Mouse (Mus musculus) hindbrain, embryonic 16.5 days (tissue): ENCODE results near the gene Ttyh3. TPM values are rescaled to one million over a fixed set of nuclear protein-coding genes. Genes with fewer than 3 reads are reported as not detected.

Experiments used
- ATAC-seq: fragments of 200-750 bp; cut with Nextera tagmentation; 2 replicates; pipeline ENCODE4 v1.8.0; 2017; ENCODE audit warnings: moderate TSS enrichment, moderate library complexity
- H3K27ac ChIP-seq: fragments of 300-500 bp; sonication (generic); 2 replicates; pipeline ENCODE4 v1.5.1; 2014; ENCODE audit warnings: low read depth, mild to moderate bottlenecking, control low read depth, low read length, moderate library complexity
- H3K27me3 ChIP-seq: fragments of 300-500 bp; sonication (generic); replicated peaks from 2 replicates; pipeline ENCODE4 v1.6.1; 2014; ENCODE audit warnings: low read length; ENCODE audit not compliant: control insufficient read depth, insufficient read depth
- H3K36me3 ChIP-seq: fragments of 300-500 bp; sonication (generic); 2 replicates; pipeline ENCODE4 v1.6.1; 2014; ENCODE audit warnings: mild to moderate bottlenecking, low read length, moderate library complexity, mixed read lengths; ENCODE audit not compliant: control insufficient read depth, insufficient read depth
- H3K4me1 ChIP-seq: fragments of 300-500 bp; sonication (generic); 2 replicates; pipeline ENCODE4 v1.6.1; 2014; ENCODE audit warnings: low read depth, low read length; ENCODE audit not compliant: control insufficient read depth, insufficient read depth
- H3K4me2 ChIP-seq: fragments of 300-500 bp; sonication (generic); 2 replicates; pipeline ENCODE4 v1.6.1; 2014; ENCODE audit warnings: mild to moderate bottlenecking, low read length, control low read depth, moderate library complexity
- H3K4me3 ChIP-seq: fragments of 300-500 bp; sonication (generic); 2 replicates; pipeline ENCODE4 v1.5.1; 2014; ENCODE audit warnings: mild to moderate bottlenecking, low read length, control low read depth, moderate library complexity
- H3K9ac ChIP-seq: fragments of 300-500 bp; sonication (generic); 2 replicates; pipeline ENCODE4 v1.6.1; 2014; ENCODE audit warnings: low read depth, mild to moderate bottlenecking, control low read depth, low read length, moderate library complexity
- H3K9me3 ChIP-seq: fragments of 300-500 bp; sonication (generic); 2 replicates; pipeline ENCODE4 v1.6.1; 2014; ENCODE audit warnings: mild to moderate bottlenecking, low read length, moderate library complexity; ENCODE audit not compliant: control insufficient read depth
- WGBS: fragments of 180-500 bp; shearing (Covaris S2); extraction: QIAGEN DNeasy Blood & Tissue Kit; methylation state at CpG from one replicate; pipeline ENCODE4 v1.1.7; 2014; 5-methylcytosine and 5-hydroxymethylcytosine counted together
- polyA plus RNA-seq: library from polyadenylated mRNA; unstranded; fragments of >200 nt; fragmentation: Nextera tagmentation; extraction: Ambion mirVana; gene quantifications from 2 replicates; pipeline ENCODE4 v1.2.1, GENCODE M21; 2015

Ttyh3 gene
- polyA plus RNA-seq, 1 experiment from 2014 or later = 56.0 TPM

- Histone ChIP-seq H3K4me1 (peaks cover 21% of the 10 kb centered on the region), H3K27ac (peak overlapping the region; percentile 23; the same call in 1 of the 2 replicates), H3K9ac (peak overlapping the region; percentile 41; the same call in 1 of the 2 replicates), H3K27me3 (no peaks in the 10 kb centered on the region), H3K36me3 (no peaks in the 10 kb centered on the region), H3K4me3 (no peak overlapping the region), H3K4me2 (no peak overlapping the region), H3K9me3 (no peaks in the 10 kb centered on the region)
- ATAC-seq = peak; percentile 28; the same call in 1 of the 2 replicates
- WGBS = 17% methylated on average over 8 of the region's 8 CpGs
These were observed 65.7 kb downstream of the Ttyh3 start for GRCm38 (mm10) chr5:140582995-140583731.

GRCm38 (mm10) chr5:140581569-140581968 is 67.3 kb downstream of the Ttyh3 start:
- WGBS = 13% methylated on average over 5 of the region's 5 CpGs
- H3K9ac ChIP-seq = no peak overlapping the region
- no peak for ATAC-seq
- no peak overlapping the region for H3K27ac ChIP-seq
- H3K4me2 ChIP-seq = no peak overlapping the region
- no peaks in the 10 kb centered on the region for H3K36me3 ChIP-seq
- no peaks in the 10 kb centered on the region for H3K27me3 ChIP-seq
- peaks cover 21% of the 10 kb centered on the region for H3K4me1 ChIP-seq
- H3K9me3 ChIP-seq = no peaks in the 10 kb centered on the region
- no peak overlapping the region for H3K4me3 ChIP-seq

GRCm38 (mm10) chr5:140579771-140580170 is 69.1 kb downstream of the Ttyh3 start:
- H3K4me1 ChIP-seq = peaks cover 21% of the 10 kb centered on the region
- WGBS = 13% methylated on average over 6 of the region's 6 CpGs
- ATAC-seq = peak; percentile 66

GRCm38 (mm10) chr5:140579221-140579620 is 69.6 kb downstream of the Ttyh3 start:
- peaks cover 20% of the 10 kb centered on the region for H3K4me1 ChIP-seq
- H3K27me3 ChIP-seq = no peaks in the 10 kb centered on the region
- no peak for ATAC-seq
- H3K36me3 ChIP-seq = no peaks in the 10 kb centered on the region
- H3K4me2 ChIP-seq = no peak overlapping the region
- no peak overlapping the region for H3K27ac ChIP-seq
- H3K9ac ChIP-seq = peak overlapping the region; percentile 11; the same call in 1 of the 2 replicates
- no peak overlapping the region for H3K4me3 ChIP-seq
- H3K9me3 ChIP-seq = no peaks in the 10 kb centered on the region
- 22% methylated on average over 9 of the region's 9 CpGs for WGBS

More at GRCm38 (mm10) chr5:140579771-140580170, 69.1 kb downstream of the Ttyh3 start:
- Histone ChIP-seq H3K27me3 (no peaks in the 10 kb centered on the region), H3K36me3 (no peaks in the 10 kb centered on the region), H3K9me3 (no peaks in the 10 kb centered on the region), H3K4me3 (no peak overlapping the region), H3K4me2 (no peak overlapping the region), H3K27ac (no peak overlapping the region), H3K9ac (peak overlapping the region; percentile 11; the same call in 1 of the 2 replicates)

GRCm38 (mm10) chr5:140575381-140575866 is 73.4 kb downstream of the Ttyh3 start:
- Histone ChIP-seq H3K4me3 (no peak overlapping the region), H3K4me2 (no peak overlapping the region)
- 49% methylated on average over 5 of the region's 5 CpGs for WGBS

GRCm38 (mm10) chr5:140572611-140573010 is 76.2 kb downstream of the Ttyh3 start:
- WGBS = 75% methylated on average over 6 of the region's 6 CpGs

More at GRCm38 (mm10) chr5:140575381-140575866, 73.4 kb downstream of the Ttyh3 start:
- Histone ChIP-seq H3K4me1 (peaks cover 10% of the 10 kb centered on the region), H3K9ac (no peak overlapping the region), H3K27ac (no peak overlapping the region), H3K9me3 (no peaks in the 10 kb centered on the region), H3K27me3 (no peaks in the 10 kb centered on the region), H3K36me3 (no peaks in the 10 kb centered on the region)
- ATAC-seq = no peak

GRCm38 (mm10) chr5:140571673-140572072 is 77.2 kb downstream of the Ttyh3 start:
- H3K9ac ChIP-seq = no peak overlapping the region
- 32% methylated on average over 10 of the region's 10 CpGs for WGBS
- H3K27me3 ChIP-seq = no peaks in the 10 kb centered on the region

More at GRCm38 (mm10) chr5:140572611-140573010, 76.2 kb downstream of the Ttyh3 start:
- Histone ChIP-seq H3K4me1 (peaks cover 5% of the 10 kb centered on the region; the same call in 1 of the 2 replicates), H3K27ac (no peak overlapping the region), H3K9ac (no peak overlapping the region), H3K9me3 (no peaks in the 10 kb centered on the region), H3K4me3 (no peak overlapping the region), H3K36me3 (no peaks in the 10 kb centered on the region), H3K4me2 (no peak overlapping the region), H3K27me3 (no peaks in the 10 kb centered on the region)
- ATAC-seq = no peak

GRCm38 (mm10) chr5:140571201-140571600 is 77.6 kb downstream of the Ttyh3 start:
- no peak overlapping the region for H3K4me2 ChIP-seq
- H3K9ac ChIP-seq = no peak overlapping the region
- no peak overlapping the region for H3K27ac ChIP-seq
- ATAC-seq = no peak
- H3K4me3 ChIP-seq = no peak overlapping the region
- H3K27me3 ChIP-seq = no peaks in the 10 kb centered on the region
- H3K4me1 ChIP-seq = peaks cover 5% of the 10 kb centered on the region; the same call in 1 of the 2 replicates
- no peaks in the 10 kb centered on the region for H3K9me3 ChIP-seq
- H3K36me3 ChIP-seq = no peaks in the 10 kb centered on the region
- 38% methylated on average over 4 of the region's 4 CpGs for WGBS

More at GRCm38 (mm10) chr5:140571673-140572072, 77.2 kb downstream of the Ttyh3 start:
- H3K4me2 ChIP-seq = no peak overlapping the region
- H3K4me1 ChIP-seq = peaks cover 5% of the 10 kb centered on the region; the same call in 1 of the 2 replicates
- ATAC-seq = no peak
- no peaks in the 10 kb centered on the region for H3K36me3 ChIP-seq
- no peaks in the 10 kb centered on the region for H3K9me3 ChIP-seq
- H3K4me3 ChIP-seq = no peak overlapping the region
- no peak overlapping the region for H3K27ac ChIP-seq
